Mouse (Mus musculus) heart, embryonic 11.5 days (tissue): Measurements from ENCODE around the gene Coro2a. TPM values are rescaled to one million over a fixed set of nuclear protein-coding genes. Genes with fewer than 3 reads are reported as not detected.
A peak's percentile ranks its signal among the peaks of the same experiment; 100 is the strongest.

Experiments used
- ATAC-seq: fragments of 200-750 bp; cut with Nextera tagmentation; replicated peaks from 2 replicates; pipeline ENCODE4 v1.8.0; 2017; ENCODE audit warnings: moderate library complexity; ENCODE audit not compliant: insufficient number of reproducible peaks, low FRiP score, low TSS enrichment
- H3K27ac ChIP-seq: fragments of 300-500 bp; sonication (generic); 2 replicates; pipeline ENCODE4 v1.5.1; 2014; ENCODE audit warnings: mild to moderate bottlenecking, low read depth, low read length
- H3K27me3 ChIP-seq: fragments of 300-500 bp; sonication (generic); 2 replicates; pipeline ENCODE4 v1.6.1; 2014; ENCODE audit warnings: mild to moderate bottlenecking, low read length, mixed read lengths; ENCODE audit not compliant: control insufficient read depth, insufficient read depth
- H3K36me3 ChIP-seq: fragments of 300-500 bp; sonication (generic); 2 replicates; pipeline ENCODE4 v1.6.1; 2014; ENCODE audit warnings: mild to moderate bottlenecking, low read length, moderate library complexity, mixed read lengths; ENCODE audit not compliant: control insufficient read depth, insufficient read depth
- H3K4me1 ChIP-seq: fragments of 300-500 bp; sonication (generic); 2 replicates; pipeline ENCODE4 v1.6.1; 2014; ENCODE audit warnings: low read length; ENCODE audit not compliant: control insufficient read depth, insufficient read depth
- H3K4me2 ChIP-seq: fragments of 300-500 bp; sonication (generic); 2 replicates; pipeline ENCODE4 v1.6.1; 2014; ENCODE audit warnings: mild to moderate bottlenecking, moderate library complexity
- H3K4me3 ChIP-seq: fragments of 300-500 bp; sonication (generic); 2 replicates; pipeline ENCODE4 v1.5.1; 2014; ENCODE audit warnings: low read depth, low read length
- H3K9ac ChIP-seq: fragments of 300-500 bp; sonication (generic); 2 replicates; pipeline ENCODE4 v1.6.1; 2014; ENCODE audit warnings: mild to moderate bottlenecking, low read depth, low read length, moderate library complexity
- H3K9me3 ChIP-seq: fragments of 300-500 bp; sonication (generic); replicated peaks from 2 replicates; pipeline ENCODE4 v1.6.1; 2016; ENCODE audit warnings: low read length; ENCODE audit not compliant: control insufficient read depth
- WGBS: fragments of 180-500 bp; shearing (Covaris S2); extraction: QIAGEN DNeasy Blood & Tissue Kit; methylation state at CpG from one replicate; pipeline ENCODE4 v1.1.7; 2014; ENCODE audit not compliant: insufficient replicate concordance; 5-methylcytosine and 5-hydroxymethylcytosine counted together
- polyA plus RNA-seq: library from polyadenylated mRNA; unstranded; fragments of >200 nt; fragmentation: Nextera tagmentation; extraction: Ambion mirVana; gene quantifications from 2 replicates; pipeline ENCODE4 v1.2.1, GENCODE M21; 2014

Gene Coro2a
- polyA plus RNA-seq, 1 experiment from 2014 or later: 0.50 TPM

DNA sequence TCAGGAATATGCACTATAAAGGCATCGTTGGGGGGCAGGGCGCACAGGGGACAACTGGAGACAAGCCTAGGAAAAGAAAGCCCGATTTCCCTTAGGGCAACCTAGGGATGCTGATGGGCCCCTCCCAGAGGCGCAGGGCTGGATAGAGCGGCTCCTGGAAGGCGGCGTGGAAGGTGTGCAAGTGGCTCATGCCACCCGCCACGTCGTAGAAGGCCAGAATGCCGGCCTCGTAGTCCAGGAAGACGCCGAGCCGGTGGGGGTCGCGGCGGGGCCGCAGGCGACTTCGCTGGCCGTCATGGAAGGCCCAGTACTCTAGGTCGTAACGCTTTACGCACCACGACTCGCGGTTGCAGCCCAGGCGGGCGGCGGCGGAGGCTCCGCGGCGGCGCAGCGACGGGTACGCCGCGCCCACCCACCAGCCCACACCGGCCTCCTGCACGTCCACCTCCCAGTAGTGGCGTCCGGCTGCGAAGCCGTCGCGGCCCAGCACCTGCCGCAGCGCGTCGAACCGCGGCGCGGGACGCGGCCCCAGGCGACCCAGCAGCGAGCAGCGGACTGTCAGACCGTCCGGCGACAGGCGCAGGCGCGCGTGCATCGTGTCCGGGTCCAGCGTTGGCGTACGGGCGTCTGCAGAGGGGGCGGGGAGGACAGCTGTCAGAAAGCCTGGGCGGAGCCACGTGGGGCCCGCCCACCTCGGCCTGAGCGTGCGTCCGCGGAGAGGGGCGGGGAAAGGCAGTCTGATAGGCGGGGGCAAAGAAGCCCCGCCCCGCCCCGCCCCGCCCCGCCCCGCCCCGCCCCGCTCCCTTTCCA, 95.0 kb downstream of the Coro2a start:
- peak overlapping the region; percentile 97 for H3K4me2 ChIP-seq
- H3K9me3 ChIP-seq: no peaks in the 10 kb centered on the region
- peak overlapping the region; percentile 51; the same call in 1 of the 2 replicates for H3K27ac ChIP-seq
- H3K27me3 ChIP-seq: peaks cover 21% of the 10 kb centered on the region
- ATAC-seq: peak; percentile 95
- peak overlapping the region; percentile 72 for H3K9ac ChIP-seq
- 0 out of 2 replicates have a peak, but pooled peaks cover 6% of the 10 kb centered on the region for H3K36me3 ChIP-seq
- peak overlapping the region; percentile 66 for H3K4me3 ChIP-seq
- H3K4me1 ChIP-seq: peaks cover 9% of the 10 kb centered on the region; the same call in 1 of the 2 replicates
- WGBS: under 1% methylated on average over 88 of the region's 94 CpGs

DNA sequence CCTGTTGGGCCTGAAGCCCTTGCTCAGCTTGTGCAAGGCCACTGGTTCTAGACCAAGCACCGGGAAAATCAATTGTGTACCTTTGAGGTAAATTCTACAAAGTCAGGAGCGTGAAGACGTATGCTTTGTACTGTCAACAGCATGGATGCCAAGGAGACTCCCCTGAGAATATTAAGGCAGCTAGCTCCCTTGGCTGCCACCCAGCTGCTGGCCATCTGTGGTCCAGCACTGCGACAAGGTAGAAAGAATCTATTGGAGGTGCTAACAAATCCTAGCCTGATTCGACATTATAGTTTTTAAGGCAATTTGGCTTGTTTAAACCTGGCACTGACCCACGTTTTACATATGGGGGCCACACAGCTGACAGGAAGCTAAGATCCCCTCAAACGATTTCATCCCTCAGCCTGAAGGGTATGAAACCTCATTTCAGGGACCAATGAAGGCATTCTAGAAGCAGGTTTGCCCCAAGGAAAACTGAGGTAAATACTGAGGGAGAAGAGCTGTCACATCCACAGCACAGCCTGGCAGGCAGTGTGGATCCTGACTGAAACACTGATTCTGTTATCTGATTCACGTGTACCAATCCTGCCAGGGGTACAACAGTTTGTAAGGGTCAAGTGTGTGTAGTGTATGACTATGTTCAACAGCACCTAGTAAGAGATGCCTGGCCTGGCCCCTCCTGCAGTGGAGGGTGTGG, 96.5 kb downstream of the Coro2a start:
- WGBS: 72% methylated on average over 8 of the region's 8 CpGs
- Histone ChIP-seq H3K9ac (no peak overlapping the region), H3K36me3 (peaks cover 15% of the 10 kb centered on the region; the same call in 1 of the 2 replicates), H3K9me3 (no peaks in the 10 kb centered on the region), H3K4me1 (peaks cover 9% of the 10 kb centered on the region; the same call in 1 of the 2 replicates), H3K4me3 (no peak overlapping the region), H3K4me2 (no peak overlapping the region), H3K27ac (no peak overlapping the region), H3K27me3 (peaks cover 21% of the 10 kb centered on the region)
- ATAC-seq: no peak

DNA sequence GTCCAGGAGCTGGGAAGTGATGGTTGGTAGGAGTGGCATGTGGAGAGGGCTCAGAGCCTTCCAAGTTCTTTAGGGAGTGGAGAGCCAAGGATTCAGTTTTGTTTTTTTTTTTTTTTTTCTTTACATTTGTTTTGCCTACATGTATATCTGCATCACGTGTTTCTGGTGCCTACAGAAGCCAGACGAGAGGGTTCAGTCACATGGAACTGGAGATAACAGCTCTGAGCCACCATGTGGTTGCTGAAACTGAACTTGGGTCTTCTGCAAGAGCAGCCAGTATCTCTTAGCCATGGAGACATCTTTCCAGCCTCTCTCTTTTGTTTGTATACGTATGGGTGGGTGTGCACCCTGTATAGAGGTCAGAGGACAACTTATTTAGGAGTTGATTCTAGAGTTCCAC, 98.1 kb downstream of the Coro2a start:
- Histone ChIP-seq H3K9ac (no peak overlapping the region), H3K4me3 (no peak overlapping the region), H3K36me3 (peaks cover 16% of the 10 kb centered on the region; the same call in 1 of the 2 replicates), H3K4me2 (no peak overlapping the region), H3K9me3 (no peaks in the 10 kb centered on the region), H3K4me1 (peaks cover 9% of the 10 kb centered on the region; the same call in 1 of the 2 replicates), H3K27ac (no peak overlapping the region), H3K27me3 (peaks cover 21% of the 10 kb centered on the region)
- WGBS: 86% methylated on average over 3 of the region's 3 CpGs
- ATAC-seq: no peak

DNA sequence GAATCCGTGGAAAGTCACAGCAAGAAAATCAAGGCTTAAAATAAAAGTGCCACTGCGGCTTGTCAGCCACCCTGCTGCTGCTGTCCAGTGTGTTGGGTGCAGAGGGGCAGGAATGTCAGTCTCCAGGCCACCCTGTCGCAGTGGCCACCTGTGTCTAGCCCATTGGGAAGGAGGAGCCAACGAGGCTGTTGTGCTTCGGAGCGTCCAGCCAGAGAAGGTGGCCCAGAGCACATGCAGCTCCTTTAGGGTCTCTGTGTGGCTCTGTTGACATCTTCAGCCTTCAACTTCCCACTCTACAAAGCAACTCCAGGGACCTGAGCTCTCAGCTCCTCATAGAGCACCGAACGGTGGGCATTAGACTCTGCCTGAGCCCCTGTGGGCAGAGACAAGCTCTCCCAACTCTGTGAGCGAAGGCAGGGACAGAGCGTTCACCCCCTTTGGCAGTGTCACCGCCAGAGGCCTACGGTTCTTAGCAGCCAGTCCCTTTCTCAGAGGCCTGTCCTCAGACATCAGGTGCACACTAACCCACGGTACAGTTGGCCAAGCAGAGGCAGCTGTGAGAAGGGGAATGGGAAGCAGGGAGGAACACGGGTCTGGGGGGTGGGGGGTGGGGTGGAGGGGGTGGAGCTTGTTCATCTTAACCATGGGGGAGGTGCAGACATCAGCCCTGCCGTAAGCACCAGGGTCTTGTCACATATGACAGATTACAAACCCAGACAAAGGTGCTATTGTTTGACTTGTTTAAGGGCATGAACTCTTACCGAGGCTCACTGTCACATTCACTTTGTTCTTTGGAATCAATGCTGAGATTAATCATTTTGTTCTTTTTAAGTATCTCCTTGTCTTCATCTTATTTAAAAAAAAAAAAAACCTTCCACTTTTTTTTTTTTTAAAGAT, 99.1 kb downstream of the Coro2a start:
- no peak for ATAC-seq
- H3K4me1 ChIP-seq: peaks cover 9% of the 10 kb centered on the region; the same call in 1 of the 2 replicates
- peaks cover 16% of the 10 kb centered on the region; the same call in 1 of the 2 replicates for H3K36me3 ChIP-seq
- no peaks in the 10 kb centered on the region for H3K9me3 ChIP-seq
- no peak overlapping the region for H3K9ac ChIP-seq
- peaks cover 21% of the 10 kb centered on the region for H3K27me3 ChIP-seq
- H3K4me2 ChIP-seq: no peak overlapping the region
- H3K27ac ChIP-seq: no peak overlapping the region
- H3K4me3 ChIP-seq: no peak overlapping the region
- WGBS: 74% methylated on average over 16 of the region's 16 CpGs

DNA sequence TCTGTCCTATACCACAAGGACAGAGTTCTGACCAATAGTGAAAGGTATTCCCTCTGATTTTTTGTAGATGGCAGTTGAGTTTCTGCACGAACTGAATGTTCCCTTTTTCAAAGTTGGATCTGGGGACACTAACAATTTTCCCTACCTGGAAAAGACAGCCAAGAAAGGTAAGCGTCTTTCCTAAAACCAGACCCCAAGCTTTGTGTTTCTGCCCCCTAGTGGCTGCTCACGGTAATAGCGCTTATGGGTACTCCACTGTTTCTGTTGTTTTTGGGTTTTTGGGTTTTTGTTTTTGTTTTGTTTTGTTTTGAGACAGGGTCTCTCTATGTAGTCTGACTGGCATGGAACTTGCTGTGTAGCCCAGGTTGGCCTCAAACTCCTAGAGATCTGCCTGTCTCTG, 103.0 kb downstream of the Coro2a start:
- Histone ChIP-seq H3K27me3 (no peaks in the 10 kb centered on the region), H3K36me3 (peaks cover 26% of the 10 kb centered on the region), H3K4me1 (no peaks in the 10 kb centered on the region), H3K9ac (no peak overlapping the region), H3K9me3 (no peaks in the 10 kb centered on the region), H3K4me2 (no peak overlapping the region), H3K27ac (no peak overlapping the region), H3K4me3 (no peak overlapping the region)
- WGBS: 15% methylated on average over 4 of the region's 4 CpGs
- ATAC-seq: no peak

DNA sequence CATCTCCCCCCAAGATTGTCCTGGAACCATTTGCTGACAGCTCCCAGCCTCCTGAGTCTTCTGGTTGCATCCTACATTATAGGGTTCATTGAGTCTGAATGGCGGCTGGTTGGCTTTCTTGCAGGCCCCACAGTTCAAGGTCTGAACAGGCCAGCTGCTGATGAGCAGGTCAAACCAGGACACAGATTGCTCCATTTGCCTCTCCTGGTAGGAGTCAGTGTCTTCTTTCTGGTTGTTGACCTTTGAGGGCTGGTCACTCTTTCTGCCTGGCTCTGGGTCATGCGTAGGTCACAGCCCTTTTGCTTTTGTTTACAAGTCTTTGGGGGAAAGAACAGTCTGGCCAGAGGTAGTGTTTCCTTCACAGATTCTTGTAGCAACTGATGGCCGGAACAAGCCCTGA, 103.5 kb downstream of the Coro2a start:
- no peaks in the 10 kb centered on the region for H3K4me1 ChIP-seq
- H3K27me3 ChIP-seq: no peaks in the 10 kb centered on the region
- no peak overlapping the region for H3K4me2 ChIP-seq
- H3K36me3 ChIP-seq: peaks cover 26% of the 10 kb centered on the region
- H3K4me3 ChIP-seq: no peak overlapping the region
- WGBS: 71% methylated on average over 3 of the region's 3 CpGs
- no peak overlapping the region for H3K27ac ChIP-seq
- H3K9ac ChIP-seq: no peak overlapping the region
- no peaks in the 10 kb centered on the region for H3K9me3 ChIP-seq
- ATAC-seq: no peak

DNA sequence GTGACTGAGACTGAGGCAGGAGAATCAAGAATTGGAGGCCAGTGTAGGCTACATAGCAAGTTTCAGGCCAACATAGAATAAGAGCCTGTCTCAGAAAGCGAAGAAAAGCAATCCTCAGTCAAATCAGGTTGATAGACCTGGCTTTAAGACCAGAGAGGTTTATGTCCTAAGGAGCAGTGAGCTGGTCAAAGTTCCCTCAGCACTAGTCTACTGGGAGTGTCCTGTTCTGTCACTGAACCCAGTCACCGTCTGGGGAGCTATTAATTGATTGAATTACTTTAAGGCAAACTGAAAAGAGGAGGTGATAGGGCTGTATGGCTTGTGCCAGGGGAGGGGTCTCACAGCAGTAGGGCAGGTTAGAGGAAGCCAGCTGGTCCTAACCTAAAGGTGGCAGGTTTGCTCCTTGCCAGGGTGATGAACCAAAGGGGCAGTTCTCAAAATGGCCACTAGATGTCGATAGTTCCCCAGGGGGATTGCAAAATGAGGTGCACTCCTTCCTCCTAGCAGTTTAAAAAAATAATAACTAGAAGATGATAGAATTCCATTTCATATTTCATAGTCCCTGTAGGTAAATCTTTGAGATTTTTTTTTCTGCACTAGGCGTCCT, 104.6 kb downstream of the Coro2a start:
- Histone ChIP-seq H3K4me3 (no peak overlapping the region), H3K27ac (no peak overlapping the region), H3K9ac (no peak overlapping the region), H3K9me3 (no peaks in the 10 kb centered on the region), H3K27me3 (no peaks in the 10 kb centered on the region), H3K4me2 (no peak overlapping the region), H3K4me1 (no peaks in the 10 kb centered on the region), H3K36me3 (peaks cover 26% of the 10 kb centered on the region)
- ATAC-seq: no peak
- WGBS: 49% methylated on average over 4 of the region's 4 CpGs

DNA sequence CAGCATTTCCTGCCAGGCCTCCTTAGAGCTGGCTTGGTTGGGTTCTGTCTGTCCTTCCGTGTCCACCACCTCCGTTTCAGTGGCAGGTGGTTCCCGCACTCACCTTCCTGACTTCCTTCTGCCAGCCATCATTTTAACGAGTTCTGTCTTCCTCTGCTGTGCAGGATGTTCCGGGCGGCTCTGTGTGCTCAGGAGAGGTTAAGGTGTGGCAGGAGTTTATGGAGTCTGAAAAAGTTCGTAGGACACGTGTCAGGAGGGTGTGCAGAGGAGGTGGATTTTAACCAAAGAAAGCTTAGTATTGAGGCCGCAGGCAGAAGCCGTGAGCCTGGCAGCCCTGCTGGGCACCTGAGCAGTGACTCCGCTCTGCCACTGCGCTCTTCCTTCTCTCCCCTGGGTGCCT, 106.5 kb downstream of the Coro2a start:
- Histone ChIP-seq H3K36me3 (peaks cover 15% of the 10 kb centered on the region), H3K4me2 (no peak overlapping the region), H3K4me3 (no peak overlapping the region), H3K9me3 (no peaks in the 10 kb centered on the region), H3K4me1 (no peaks in the 10 kb centered on the region), H3K27me3 (no peaks in the 10 kb centered on the region), H3K9ac (no peak overlapping the region), H3K27ac (no peak overlapping the region)
- 89% methylated on average over 12 of the region's 12 CpGs for WGBS
- no peak for ATAC-seq
